Mouse (Mus musculus) spleen, adult 2 months (tissue): Measurements from ENCODE around the gene Anapc13.

Experiments
- CTCF ChIP-seq: fragments of 200-500 bp; IDR thresholded peaks from 2 replicates; pipeline ENCODE4 v1.5.1; 2011; ENCODE audit warnings: mild to moderate bottlenecking, inconsistent platforms; ENCODE audit not compliant: insufficient read depth, insufficient read length, insufficient replicate concordance; ENCODE audit errors: extremely low read depth
- POLR2A ChIP-seq: fragments of 200-500 bp; IDR thresholded peaks from 2 replicates; pipeline ENCODE4 v1.6.1; 2011; ENCODE audit warnings: low read depth, low read length, inconsistent platforms

DNA sequence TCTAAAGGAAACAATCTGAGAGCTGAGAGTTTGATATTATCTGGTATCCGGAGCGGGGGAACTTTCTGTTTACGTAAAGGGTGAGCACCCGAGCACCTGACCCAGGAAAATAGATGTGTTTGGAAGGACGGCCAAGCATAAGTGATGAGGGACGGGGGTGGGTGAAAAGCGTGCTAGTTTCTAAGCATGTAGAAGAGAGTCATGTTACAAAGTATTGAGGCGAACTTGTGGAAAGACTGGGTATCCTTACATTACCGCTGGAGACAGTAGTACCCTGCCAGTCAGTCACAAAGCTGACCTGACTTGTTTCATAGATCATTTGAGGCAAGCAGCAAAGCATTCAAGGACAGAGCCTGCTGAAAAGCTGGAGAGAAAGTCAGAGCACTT lies 736 bp downstream of the Anapc13 start:
- TF ChIP-seq CTCF, result no peak
- TF ChIP-seq POLR2A, result no peak
